Mouse (Mus musculus) olfactory bulb, adult 2 months (tissue): ENCODE data around the gene Riox1. TPM values are rescaled to one million over a fixed set of nuclear protein-coding genes. Genes with fewer than 3 reads are reported as not detected.

Source experiments
- H3K27ac ChIP-seq: fragments of 200-500 bp; 2 replicates; pipeline ENCODE4 v1.5.1; 2012; ENCODE audit warnings: low read depth, low read length; ENCODE audit not compliant: insufficient read depth
- H3K4me1 ChIP-seq: fragments of 200-500 bp; 2 replicates; pipeline ENCODE4 v1.6.1; 2012; ENCODE audit warnings: low read length; ENCODE audit not compliant: control insufficient read depth, insufficient read depth
- H3K4me3 ChIP-seq: fragments of 200-500 bp; 2 replicates; pipeline ENCODE4 v1.5.1; 2012; ENCODE audit warnings: mild to moderate bottlenecking, low read depth, low read length, moderate library complexity; ENCODE audit not compliant: insufficient read depth
- CTCF ChIP-seq: fragments of 200-500 bp; IDR thresholded peaks from 2 replicates; pipeline ENCODE4 v1.5.1; 2012; ENCODE audit warnings: low read depth, mild to moderate bottlenecking, low read length, moderate library complexity; ENCODE audit not compliant: insufficient read depth
- POLR2A ChIP-seq: fragments of 200-500 bp; IDR thresholded peaks from 2 replicates; pipeline ENCODE4 v1.6.1; 2012; ENCODE audit warnings: mild to moderate bottlenecking, low read depth, low read length, moderate library complexity; ENCODE audit not compliant: insufficient read depth
- WGBS: fragments of 180-500 bp; shearing (Covaris S2); methylation state at CpG from one replicate; pipeline ENCODE4 v1.1.7; 2018; 5-methylcytosine and 5-hydroxymethylcytosine counted together
- polyA plus RNA-seq: library from polyadenylated mRNA; stranded (reverse); fragments of >200 nt; gene quantifications from 2 replicates; pipeline ENCODE4 v1.2.4, GENCODE M21; 2012; ENCODE audit warnings: low replicate concordance; ENCODE audit not compliant: missing spikeins, insufficient read depth, insufficient read length

Riox1 gene
- polyA plus RNA-seq, 1 experiment, result not detected

DNA sequence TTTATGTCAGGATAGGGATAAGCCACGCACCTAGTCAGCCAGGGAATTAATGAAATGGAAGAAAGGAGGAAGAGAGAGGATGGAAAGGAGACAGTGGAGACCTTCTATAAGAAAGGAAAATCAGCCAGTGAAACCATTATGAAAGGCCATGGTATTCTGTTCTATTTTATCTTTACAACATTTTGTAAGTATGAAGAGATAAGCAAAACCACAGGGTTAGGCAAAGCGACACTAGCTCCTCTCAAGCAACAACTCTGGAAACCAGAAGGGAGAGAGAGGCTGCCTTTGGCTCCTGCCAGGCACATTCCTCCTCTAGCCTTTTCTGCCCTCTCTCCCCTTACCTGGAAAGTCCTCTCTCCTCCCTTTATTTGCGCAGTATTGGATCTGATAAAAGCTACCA lies 8.5 kb upstream of the Riox1 start:
- TF ChIP-seq POLR2A (no peak), CTCF (no peak)
- whole genome bisulfite sequencing, result 95% methylated on average over 3 of the region's 3 CpGs
- Histone ChIP-seq H3K4me1 (peaks cover 3% of the 10 kb centered on the region), H3K27ac (no peak overlapping the region), H3K4me3 (no peak overlapping the region)

DNA sequence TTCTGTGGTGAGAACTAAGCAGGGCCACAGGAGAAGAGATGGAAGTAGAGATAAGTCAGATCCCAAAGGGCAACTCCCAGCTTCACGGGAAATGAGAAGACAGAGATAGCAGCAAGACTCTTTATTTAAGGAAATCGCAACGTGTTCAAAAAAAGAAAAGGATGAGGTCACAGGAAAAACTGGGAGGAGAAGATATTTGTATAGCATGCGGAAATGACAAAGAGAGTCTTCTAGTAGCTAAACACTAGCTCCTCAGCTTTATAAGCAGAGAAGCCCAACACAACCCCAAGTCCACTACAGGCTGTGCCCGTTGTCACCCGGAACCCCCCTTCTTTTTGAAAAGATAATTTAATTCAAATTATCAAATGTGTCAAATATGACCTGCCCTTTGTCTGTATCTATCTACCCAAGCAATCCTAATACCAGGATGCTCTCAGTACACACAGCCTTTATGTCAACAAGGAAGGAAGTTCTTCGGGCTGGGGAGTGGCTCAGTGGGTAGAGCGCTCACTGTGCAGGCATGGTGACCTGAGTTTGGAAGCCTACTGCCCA lies 3.1 kb upstream of the Riox1 start:
- no peak overlapping the region for H3K4me3 ChIP-seq

DNA sequence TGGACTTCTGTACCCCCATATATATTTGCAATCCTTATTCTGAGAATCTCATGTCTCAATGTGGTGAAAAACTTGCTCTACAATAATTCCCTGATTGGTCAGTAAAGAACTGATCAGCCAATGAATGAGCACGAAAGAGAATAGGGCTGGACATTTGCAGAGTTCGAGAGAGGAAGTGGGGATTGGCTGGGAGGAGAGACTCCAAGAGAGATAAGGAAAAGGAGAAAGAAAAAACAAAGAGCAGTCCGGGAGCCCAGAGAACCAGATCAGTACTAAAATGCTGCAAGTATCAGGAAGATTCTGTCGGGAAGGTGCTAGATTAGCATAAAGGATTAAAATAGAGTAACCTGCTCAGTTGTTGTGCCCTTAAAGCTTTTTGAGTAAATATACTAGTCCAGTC lies 1.4 kb upstream of the Riox1 start:
- no peak overlapping the region for H3K4me3 ChIP-seq
- TF ChIP-seq CTCF (no peak), POLR2A (no peak)
- H3K27ac ChIP-seq, result no peak overlapping the region
- peaks cover 17% of the 10 kb centered on the region for H3K4me1 ChIP-seq
- WGBS, result 86% methylated on average over 4 of the region's 4 CpGs

More for the DNA sequence above, 3.1 kb upstream of the Riox1 start:
- peaks cover 14% of the 10 kb centered on the region for H3K4me1 ChIP-seq
- 60% methylated on average over 8 of the region's 8 CpGs for WGBS
- H3K27ac ChIP-seq, result no peak overlapping the region
- TF ChIP-seq CTCF (no peak), POLR2A (no peak)

DNA sequence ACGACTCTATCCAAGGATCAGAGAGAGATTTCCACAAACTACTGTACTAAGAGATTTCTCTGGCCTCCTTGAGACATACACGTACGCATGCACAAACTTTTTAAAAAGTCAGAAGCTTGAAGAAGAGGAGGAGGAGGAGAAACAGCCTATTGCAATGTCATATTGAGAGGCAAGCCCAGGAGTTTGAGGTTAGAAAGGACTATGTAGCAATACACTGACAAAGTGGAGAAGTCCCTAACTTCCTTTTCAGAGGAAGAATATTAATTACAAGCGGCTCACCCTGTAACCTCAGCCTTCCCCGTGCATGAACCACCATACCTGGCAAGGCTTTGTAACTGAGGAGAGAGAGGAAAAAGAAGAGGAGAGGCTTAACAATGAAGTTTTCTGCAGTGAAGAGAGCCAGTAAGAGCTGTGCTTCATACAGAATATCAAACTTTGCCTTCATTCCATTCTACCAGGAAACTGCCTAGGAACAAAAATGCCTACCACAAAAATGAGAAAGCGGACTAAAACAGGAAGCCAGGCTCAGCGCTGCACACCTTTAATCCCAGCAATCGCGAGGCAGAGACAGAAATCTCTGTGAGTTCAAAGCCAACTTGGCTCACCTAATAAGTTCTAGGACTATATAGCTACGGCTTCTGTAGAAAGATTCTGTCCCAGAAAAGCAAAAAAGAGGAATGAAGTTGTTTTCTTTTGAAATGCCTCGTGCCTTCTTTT lies 474 bp upstream of the Riox1 start:
- WGBS, result 28% methylated on average over 11 of the region's 11 CpGs
- Histone ChIP-seq H3K4me1 (peaks cover 17% of the 10 kb centered on the region), H3K27ac (no peak overlapping the region), H3K4me3 (peak overlapping the region; percentile 94)
- no peak for TF ChIP-seq POLR2A
- TF ChIP-seq CTCF, result no peak

DNA sequence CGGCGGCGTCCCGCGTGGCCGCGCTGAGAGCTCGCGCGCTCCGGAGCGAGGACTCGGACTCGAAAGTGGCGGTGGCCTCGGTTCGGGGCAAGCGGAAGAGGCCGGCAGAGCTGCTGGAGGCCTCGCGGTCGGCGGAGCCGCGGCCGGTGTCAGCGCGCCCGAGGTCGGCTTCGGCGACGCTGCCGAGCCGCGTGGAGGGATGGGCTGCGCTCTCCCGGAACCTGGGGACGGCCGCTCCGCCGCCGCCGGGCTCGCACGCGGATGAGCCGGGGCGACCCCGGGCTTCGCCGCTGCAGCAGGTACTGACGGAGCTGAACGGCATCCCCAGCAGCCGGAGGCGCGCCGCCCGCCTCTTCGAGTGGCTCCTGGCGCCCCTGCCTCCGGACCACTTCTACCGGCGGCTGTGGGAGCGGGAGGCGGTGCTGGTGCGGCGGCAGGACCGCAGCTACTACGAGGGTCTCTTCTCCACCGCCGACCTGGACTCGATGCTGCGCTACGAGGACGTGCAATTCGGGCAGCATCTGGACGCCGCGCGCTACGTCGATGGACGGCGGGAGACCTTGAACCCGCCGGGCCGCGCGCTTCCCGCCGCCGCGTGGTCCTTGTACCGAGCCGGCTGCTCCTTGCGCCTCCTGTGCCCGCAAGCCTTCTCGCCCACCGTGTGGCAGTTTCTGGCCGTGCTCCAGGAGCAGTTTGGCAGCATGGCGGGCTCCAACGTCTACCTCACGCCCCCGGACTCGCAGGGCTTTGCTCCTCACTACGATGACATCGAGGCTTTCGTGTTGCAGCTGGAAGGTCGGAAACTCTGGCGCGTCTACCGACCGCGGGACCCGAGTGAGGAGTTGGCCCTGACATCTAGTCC lies 663 bp downstream of the Riox1 start:
- Histone ChIP-seq H3K27ac (no peak overlapping the region), H3K4me3 (peak overlapping the region; percentile 94), H3K4me1 (peaks cover 20% of the 10 kb centered on the region)
- under 1% methylated on average over 116 of the region's 116 CpGs for WGBS
- TF ChIP-seq POLR2A, result no peak
- TF ChIP-seq CTCF, result no peak

DNA sequence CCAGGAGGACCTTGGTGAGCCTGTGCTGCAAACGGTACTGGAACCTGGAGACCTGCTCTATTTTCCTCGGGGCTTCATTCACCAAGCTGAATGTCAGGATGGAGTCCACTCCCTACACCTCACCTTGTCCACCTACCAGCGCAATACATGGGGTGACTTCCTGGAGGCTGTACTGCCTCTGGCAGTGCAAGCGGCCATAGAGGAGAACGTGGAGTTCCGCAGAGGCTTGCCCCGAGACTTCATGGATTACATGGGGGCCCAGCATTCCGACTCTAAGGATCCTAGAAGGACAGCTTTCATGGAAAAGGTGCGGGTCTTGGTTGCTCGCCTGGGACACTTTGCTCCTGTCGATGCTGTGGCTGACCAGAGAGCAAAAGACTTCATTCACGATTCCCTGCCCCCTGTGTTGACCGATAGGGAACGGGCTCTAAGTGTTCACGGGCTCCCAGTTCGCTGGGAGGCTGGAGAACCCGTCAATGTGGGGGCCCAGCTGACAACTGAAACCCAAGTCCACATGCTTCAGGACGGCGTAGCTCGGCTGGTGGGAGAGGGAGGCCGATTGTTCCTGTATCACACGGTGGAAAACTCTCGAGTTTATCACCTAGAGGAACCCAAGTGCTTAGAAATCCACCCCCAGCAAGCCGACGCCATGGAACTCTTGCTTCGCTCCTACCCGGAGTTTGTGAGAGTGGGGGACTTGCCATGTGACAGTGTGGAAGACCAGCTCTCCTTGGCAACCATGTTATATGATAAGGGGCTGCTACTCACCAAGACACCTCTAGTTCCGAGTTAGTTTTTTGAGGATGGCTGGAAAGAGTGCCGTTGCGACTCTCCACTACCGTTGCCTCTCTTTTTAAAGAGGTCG lies 1.5 kb downstream of the Riox1 start:
- H3K4me1 ChIP-seq, result peaks cover 20% of the 10 kb centered on the region
- TF ChIP-seq CTCF (no peak), POLR2A (no peak)
- 70% methylated on average over 32 of the region's 32 CpGs for WGBS
- H3K4me3 ChIP-seq, result peak overlapping the region; percentile 94
- no peak overlapping the region for H3K27ac ChIP-seq

DNA sequence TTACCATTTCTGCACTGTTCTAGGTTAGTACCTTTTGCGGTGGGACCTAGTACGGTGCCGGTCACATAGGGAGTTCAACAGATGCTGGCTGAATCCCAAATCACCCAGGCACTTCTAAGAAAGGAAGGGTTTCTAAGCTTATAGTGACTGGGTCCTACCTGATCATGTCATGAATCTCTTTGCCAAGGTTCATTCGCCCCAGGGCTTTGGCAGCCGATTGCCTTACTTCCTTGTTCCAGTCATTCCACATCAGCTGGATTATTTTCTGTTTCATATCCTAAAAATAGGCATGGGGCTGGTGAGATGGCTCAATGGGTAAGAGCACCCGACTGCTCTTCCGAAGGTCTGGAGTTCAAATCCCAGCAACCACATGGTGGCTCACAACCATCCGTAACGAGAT lies 7.9 kb downstream of the Riox1 start:
- WGBS, result 93% methylated on average over 9 of the region's 9 CpGs
- H3K27ac ChIP-seq, result no peak overlapping the region
- TF ChIP-seq POLR2A (no peak), CTCF (no peak)
- no peak overlapping the region for H3K4me3 ChIP-seq
- H3K4me1 ChIP-seq, result peaks cover 6% of the 10 kb centered on the region; the same call in 1 of the 2 replicates

DNA sequence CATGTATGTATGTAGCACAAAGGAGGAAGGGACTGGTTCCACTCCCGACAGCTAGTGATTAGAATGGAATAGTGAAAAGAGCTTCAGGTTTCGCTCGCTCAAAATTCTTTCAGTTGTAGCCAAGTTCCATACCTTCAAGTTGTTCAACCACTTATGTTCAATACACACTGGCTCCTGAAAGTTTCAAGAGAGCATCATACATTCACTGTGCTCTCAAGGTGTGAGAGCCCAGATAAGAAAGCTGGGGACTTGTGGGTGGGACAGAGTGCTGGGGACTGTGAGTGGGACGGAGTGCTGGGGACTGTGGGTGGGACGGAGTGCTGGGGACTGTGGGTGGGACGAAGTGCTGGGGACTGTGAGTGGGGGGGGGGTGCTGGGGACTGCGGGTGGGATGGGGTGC lies 14.8 kb downstream of the Riox1 start:
- WGBS, result 90% methylated on average over 6 of the region's 7 CpGs
- TF ChIP-seq CTCF (no peak), POLR2A (no peak)
- Histone ChIP-seq H3K4me3 (no peak overlapping the region), H3K4me1 (no peaks in the 10 kb centered on the region), H3K27ac (no peak overlapping the region)
